In genomic region chr1:128758294-128758801, GRCm38 (mm10) we compare ENCODE assay signal across 28 mouse cellular contexts.
DNase-seq lines count a peak whose midpoint lies in the region; ATAC-seq and TF ChIP-seq lines count a peak whose summit lies in the region.
"Had no signal": no experiment of that assay in that cellular context is flagged by ENCODE, and none has a peak within 500 bp of the region (broad histone marks: within the 10 kb centered on the region; RNA-seq: fewer than 3 reads in every experiment).

No protein-coding gene starts in this region.

- WGBS in hindbrain, embryonic 12.5 days = 69% methylated on average over 13 of the region's 13 CpGs
- WGBS in hindbrain, postnatal 0 days = 70% methylated on average over 13 of the region's 13 CpGs
- WGBS in forebrain, embryonic 11.5 days = 72% methylated on average over 13 of the region's 13 CpGs
- WGBS in forebrain, embryonic 12.5 days = 62% methylated on average over 13 of the region's 13 CpGs
- WGBS in lung, adult 2 months = 77% methylated on average over 13 of the region's 13 CpGs

- H3K4me1 ChIP-seq in hindbrain, embryonic 12.5 days = peaks cover 7% of the 10 kb centered on the region; the same call in 1 of the 2 replicates
- H3K4me1 ChIP-seq in hindbrain, postnatal 0 days (ENCODE audit: insufficient read depth, low read length) = no peaks in the 10 kb centered on the region
- peaks cover 5% of the 10 kb centered on the region for H3K4me1 ChIP-seq in forebrain, embryonic 11.5 days (replicated peaks; ENCODE audit: control insufficient read depth, insufficient read depth, low read length)
- H3K4me1 ChIP-seq in forebrain, embryonic 12.5 days = peaks cover 18% of the 10 kb centered on the region
- H3K4me1 ChIP-seq in lung, adult 2 months (ENCODE audit: control insufficient read depth, insufficient read depth, low read length) = no peaks in the 10 kb centered on the region
- H3K4me1 ChIP-seq: embryonic facial prominence, embryonic 15.5 days; heart, embryonic 10.5 days; heart, embryonic 15.5 days; intestine, embryonic 15.5 days; liver, embryonic 13.5 days had no signal

- no peaks in the 10 kb centered on the region for H3K36me3 ChIP-seq in hindbrain, embryonic 12.5 days
- no peaks in the 10 kb centered on the region for H3K36me3 ChIP-seq in hindbrain, postnatal 0 days (ENCODE audit: insufficient read depth, low read length)
- no peaks in the 10 kb centered on the region for H3K36me3 ChIP-seq in forebrain, embryonic 11.5 days (ENCODE audit: control insufficient read depth, insufficient read depth, low read length)
- H3K36me3 ChIP-seq in forebrain, embryonic 12.5 days (replicated peaks) = no peaks in the 10 kb centered on the region
- H3K36me3 ChIP-seq: embryonic facial prominence, embryonic 10.5 days; embryonic facial prominence, embryonic 15.5 days; heart, embryonic 10.5 days; heart, embryonic 15.5 days; intestine, embryonic 15.5 days; limb, embryonic 10.5 days; limb, embryonic 15.5 days; liver, embryonic 13.5 days; neural tube, embryonic 13.5 days had no signal

- intact Hi-C loops in left cerebral cortex, postnatal 25 days (cut with DNase I) = no loop called here

- peak overlapping the region; percentile 18; the same call in 1 of the 2 replicates for H3K27ac ChIP-seq in hindbrain, embryonic 12.5 days
- no peak overlapping the region for H3K27ac ChIP-seq in hindbrain, postnatal 0 days
- peak overlapping the region; percentile 46 for H3K27ac ChIP-seq in forebrain, embryonic 11.5 days (ENCODE audit: low read depth, low read length)
- peak overlapping the region; percentile 59 for H3K27ac ChIP-seq in forebrain, embryonic 12.5 days
- H3K27ac ChIP-seq: embryonic facial prominence, embryonic 10.5 days; embryonic facial prominence, embryonic 15.5 days; heart, embryonic 10.5 days; heart, embryonic 15.5 days; intestine, embryonic 15.5 days; limb, embryonic 10.5 days; limb, embryonic 15.5 days; liver, embryonic 13.5 days; neural tube, embryonic 13.5 days had no signal

- no peak for DNase-seq in hindbrain, postnatal 0 days (ENCODE audit: low spot score)
- peak; percentile 40 for DNase-seq in forebrain, embryonic 11.5 days (ENCODE audit: low spot score)
- peak; percentile 24 for DNase-seq in forelimb bud, embryonic 11.5 days (ENCODE audit: low read depth, low spot score)
- DNase-seq in lung, adult 2 months = no peak
- DNase-seq in lung, postnatal 36 days = no peak
- DNase-seq in left cerebral cortex, postnatal 25 days (ENCODE audit: low spot score in 2 of 2) = no peak
- DNase-seq: adrenal gland, postnatal 25 days; B cell, adult 2 months; cerebellum, adult 11-12 months; cerebellum, postnatal 10 days; gastrocnemius, postnatal 10 days; kidney, adult 2 months; kidney, postnatal 36 days; liver, embryonic 13.5 days; lung, adult 18-20 months; lung, postnatal 10 days; right cerebral cortex, postnatal 14 days had no signal

- no peak overlapping the region for H3K4me3 ChIP-seq in hindbrain, embryonic 12.5 days
- no peak overlapping the region for H3K4me3 ChIP-seq in hindbrain, postnatal 0 days (ENCODE audit: low read length)
- no peak overlapping the region for H3K4me3 ChIP-seq in forebrain, embryonic 11.5 days (ENCODE audit: low read depth, low read length)
- H3K4me3 ChIP-seq in forebrain, embryonic 12.5 days (replicated peaks) = no peak overlapping the region
- no peak overlapping the region for H3K4me3 ChIP-seq in lung, adult 2 months (replicated peaks; ENCODE audit: extremely low read depth, low read depth, low read length)
- H3K4me3 ChIP-seq: embryonic facial prominence, embryonic 10.5 days; embryonic facial prominence, embryonic 15.5 days; heart, embryonic 10.5 days; heart, embryonic 15.5 days; intestine, embryonic 15.5 days; limb, embryonic 10.5 days; limb, embryonic 15.5 days; liver, embryonic 13.5 days; neural tube, embryonic 13.5 days had no signal

- H3K27me3 ChIP-seq in hindbrain, embryonic 12.5 days = no peaks in the 10 kb centered on the region
- no peaks in the 10 kb centered on the region for H3K27me3 ChIP-seq in hindbrain, postnatal 0 days (ENCODE audit: insufficient read depth, low read length)
- H3K27me3 ChIP-seq in forebrain, embryonic 11.5 days (ENCODE audit: control insufficient read depth, insufficient read depth, low read length) = no peaks in the 10 kb centered on the region
- H3K27me3 ChIP-seq in forebrain, embryonic 12.5 days = no peaks in the 10 kb centered on the region
- H3K27me3 ChIP-seq: embryonic facial prominence, embryonic 15.5 days; heart, embryonic 15.5 days; intestine, embryonic 15.5 days; limb, embryonic 15.5 days; liver, embryonic 13.5 days; neural tube, embryonic 13.5 days had no signal

- ATAC-seq in hindbrain, embryonic 12.5 days (ENCODE audit: low FRiP score) = no peak
- no peak for ATAC-seq in hindbrain, postnatal 0 days
- 0 out of 2 replicates have a peak, but pooled peaks have one; percentile 19 for ATAC-seq in forebrain, embryonic 11.5 days (replicated peaks; ENCODE audit: low FRiP score)
- no peak for ATAC-seq in forebrain, embryonic 12.5 days (ENCODE audit: low FRiP score)
- ATAC-seq: hindbrain, embryonic 16.5 days; intestine, embryonic 15.5 days had no signal

- H3K4me2 ChIP-seq in hindbrain, embryonic 12.5 days (replicated peaks) = no peak overlapping the region
- no peak overlapping the region for H3K4me2 ChIP-seq in hindbrain, postnatal 0 days (ENCODE audit: low read depth, low read length)
- 0 out of 2 replicates have a peak overlapping the region, but pooled peaks have one; percentile 5 for H3K4me2 ChIP-seq in forebrain, embryonic 11.5 days (ENCODE audit: low read depth, low read length, severe bottlenecking)
- H3K4me2 ChIP-seq in forebrain, embryonic 12.5 days = no peak overlapping the region
- H3K4me2 ChIP-seq: embryonic facial prominence, embryonic 15.5 days; heart, embryonic 15.5 days; intestine, embryonic 15.5 days; limb, embryonic 15.5 days; liver, embryonic 13.5 days; neural tube, embryonic 13.5 days had no signal

- no peak for TF ChIP-seq CTCF in hindbrain, postnatal 0 days (IDR thresholded peaks at IDR 0.05; ENCODE audit: low read depth)
- no peak for TF ChIP-seq CTCF in lung, adult 2 months (IDR thresholded peaks at IDR 0.05; ENCODE audit: insufficient read depth, low read length)

- H3K9me3 ChIP-seq in hindbrain, embryonic 12.5 days (replicated peaks) = no peaks in the 10 kb centered on the region
- H3K9me3 ChIP-seq in hindbrain, postnatal 0 days (ENCODE audit: low read length) = no peaks in the 10 kb centered on the region
- no peaks in the 10 kb centered on the region for H3K9me3 ChIP-seq in forebrain, embryonic 11.5 days (ENCODE audit: control insufficient read depth, low read length)
- H3K9me3 ChIP-seq in forebrain, embryonic 12.5 days = no peaks in the 10 kb centered on the region
- H3K9me3 ChIP-seq: embryonic facial prominence, embryonic 10.5 days; embryonic facial prominence, embryonic 15.5 days; heart, embryonic 10.5 days; heart, embryonic 15.5 days; intestine, embryonic 15.5 days; limb, embryonic 10.5 days; limb, embryonic 15.5 days; liver, embryonic 13.5 days; neural tube, embryonic 13.5 days had no signal

- H3K9ac ChIP-seq in hindbrain, embryonic 12.5 days = no peak overlapping the region
- no peak overlapping the region for H3K9ac ChIP-seq in hindbrain, postnatal 0 days (replicated peaks; ENCODE audit: low read length)
- no peak overlapping the region for H3K9ac ChIP-seq in forebrain, embryonic 11.5 days (ENCODE audit: low read length)
- H3K9ac ChIP-seq in forebrain, embryonic 12.5 days = no peak overlapping the region
- H3K9ac ChIP-seq: embryonic facial prominence, embryonic 15.5 days; heart, embryonic 15.5 days; intestine, embryonic 15.5 days; limb, embryonic 15.5 days; liver, embryonic 13.5 days; neural tube, embryonic 13.5 days had no signal

- TF ChIP-seq POLR2A in lung, adult 2 months (IDR thresholded peaks at IDR 0.05; ENCODE audit: borderline replicate concordance, extremely low read depth, low read depth, low read length) = no peak

Comparison
In these comparisons a context has a peak if more than half of its experiments do, and no peak if none do; other contexts are left out.
1. DNase-seq: peak in forebrain, embryonic 11.5 days (single experiment) and forelimb bud, embryonic 11.5 days (single experiment); none in hindbrain, postnatal 0 days (single experiment), lung, adult 2 months (single experiment), lung, postnatal 36 days (single experiment) and left cerebral cortex, postnatal 25 days (0 of 2).